Mouse (Mus musculus) heart, adult 2 months (tissue): ENCODE results near the gene Coq8a. TPM values are rescaled to one million over a fixed set of nuclear protein-coding genes. Genes with fewer than 3 reads are reported as not detected.

Experiments
- DNase-seq, 2 experiments: peaks; one replicate each; pipeline ENCODE4 v3.0.0; 2021
- H3K27ac ChIP-seq: fragments of 200-600 bp; 2 replicates; pipeline ENCODE4 v1.8.1; 2022
- H3K27me3 ChIP-seq: fragments of 200-500 bp; 2 replicates; pipeline ENCODE4 v1.6.1; 2012; ENCODE audit warnings: mild to moderate bottlenecking, low read length, inconsistent platforms, mixed read lengths; ENCODE audit not compliant: control insufficient read depth, insufficient read depth
- H3K36me3 ChIP-seq: fragments of 200-500 bp; 2 replicates; pipeline ENCODE4 v1.6.1; 2012; ENCODE audit warnings: low read length, inconsistent platforms; ENCODE audit not compliant: control insufficient read depth, insufficient read depth
- H3K4me1 ChIP-seq: fragments of 200-500 bp; 2 replicates; pipeline ENCODE4 v1.6.1; 2011; ENCODE audit warnings: low read length; ENCODE audit not compliant: control insufficient read depth, insufficient read depth
- H3K4me3 ChIP-seq: fragments of 200-600 bp; 2 replicates; pipeline ENCODE4 v1.8.1; 2022
- H3K79me2 ChIP-seq: fragments of 200-500 bp; replicated peaks from 2 replicates; pipeline ENCODE4 v1.6.1; 2012; ENCODE audit warnings: mild to moderate bottlenecking, inconsistent platforms, low read length, moderate library complexity, mixed read lengths; ENCODE audit not compliant: control insufficient read depth, insufficient read depth
- H3K9ac ChIP-seq: fragments of 200-500 bp; 2 replicates; pipeline ENCODE4 v1.6.1; 2012; ENCODE audit warnings: low read depth, mild to moderate bottlenecking, control low read depth, inconsistent platforms, low read length, mixed read lengths
- CTCF ChIP-seq: fragments of 200-600 bp; IDR thresholded peaks from 2 replicates; pipeline ENCODE4 v1.8.1; 2022; ENCODE audit warnings: antibody characterized with exemption, mild to moderate bottlenecking, moderate library complexity
- EP300 ChIP-seq: fragments of 200-500 bp; IDR thresholded peaks from 2 replicates; pipeline ENCODE4 v1.6.1; 2011; ENCODE audit warnings: low read depth, low read length, control low read depth; ENCODE audit not compliant: insufficient read depth
- POLR2A ChIP-seq: fragments of 200-500 bp; IDR thresholded peaks from 2 replicates; pipeline ENCODE4 v1.6.1; 2011; ENCODE audit warnings: mild to moderate bottlenecking, low read depth, low read length, control low read depth; ENCODE audit not compliant: insufficient read depth
- WGBS: fragments of 180-500 bp; shearing (Covaris S2); methylation state at CpG from one replicate; pipeline ENCODE4 v1.1.7; 2018; 5-methylcytosine and 5-hydroxymethylcytosine counted together
- intact Hi-C: fragments of 180-260 bp; cut with DNase I; formaldehyde crosslinking; loops from one replicate; pipeline ENCODE4 v1.15.1; 2025
- polyA plus RNA-seq: library from polyadenylated mRNA; depleted of rRNA; stranded (reverse); fragments of >200 nt; gene quantifications from 2 replicates; pipeline ENCODE4 v1.2.3, GENCODE M21; 2012
- total RNA-seq, 2 experiments: library from RNA; stranded (reverse); gene quantifications; 2 replicates each; pipeline ENCODE4 v1.2.3; 2021

Gene Coq8a
- total and polyA plus RNA-seq, 3 experiments = 468 to 919 (median 783) TPM

- Histone ChIP-seq H3K27me3 (no peaks in the 10 kb centered on the region), H3K27ac (peak overlapping the region; percentile 56), H3K4me1 (peaks cover 2% of the 10 kb centered on the region; the same call in 1 of the 2 replicates), H3K36me3 (peaks cover 4% of the 10 kb centered on the region; the same call in 1 of the 2 replicates), H3K9ac (no peak overlapping the region), H3K4me3 (no peak overlapping the region), H3K79me2 (no peaks in the 10 kb centered on the region)
- peak; percentile 16 to 38 for DNase-seq
- 45% methylated on average over 5 of the region's 5 CpGs for WGBS
- intact Hi-C loops = loop anchor here (5.0 kb wide), 1 partner anchor 311 kb away; no protein-coding TSS in a partner anchor
- TF ChIP-seq EP300 (no peak), POLR2A (no peak), CTCF (no peak)
These were observed 26.4 kb downstream of the Coq8a start for GRCm38 (mm10) chr1:180173017-180173416.

GRCm38 (mm10) chr1:180172600-180172999, 26.8 kb downstream of the Coq8a start:
- Histone ChIP-seq H3K27me3 (no peaks in the 10 kb centered on the region), H3K9ac (no peak overlapping the region), H3K27ac (peak overlapping the region; percentile 56), H3K4me3 (no peak overlapping the region), H3K4me1 (peaks cover 2% of the 10 kb centered on the region; the same call in 1 of the 2 replicates), H3K79me2 (no peaks in the 10 kb centered on the region), H3K36me3 (peaks cover 4% of the 10 kb centered on the region; the same call in 1 of the 2 replicates)
- intact Hi-C loops = loop anchor here (5.0 kb wide), 1 partner anchor 310 kb away; no protein-coding TSS in a partner anchor
- TF ChIP-seq EP300 (no peak), POLR2A (no peak), CTCF (no peak)
- WGBS = 78% methylated on average over 4 of the region's 4 CpGs
- DNase-seq = peak in 1 of 2 experiments; percentile 12

- WGBS = 40% methylated on average over 2 of the region's 2 CpGs
- no peaks in the 10 kb centered on the region for H3K79me2 ChIP-seq
- H3K9ac ChIP-seq = no peak overlapping the region
- peaks cover 4% of the 10 kb centered on the region; the same call in 1 of the 2 replicates for H3K36me3 ChIP-seq
- intact Hi-C loops = loop anchor here (5.0 kb wide), 1 partner anchor 310 kb away; no protein-coding TSS in a partner anchor
- DNase-seq = peak; percentile 54 to 81
- peak overlapping the region; percentile 67 for H3K27ac ChIP-seq
- H3K4me3 ChIP-seq = no peak overlapping the region
- TF ChIP-seq CTCF = no peak
- peak; percentile 64; the same call in 1 of the 2 replicates for TF ChIP-seq EP300
- no peaks in the 10 kb centered on the region for H3K27me3 ChIP-seq
- no peaks in the 10 kb centered on the region; the same call in 1 of the 2 replicates for H3K4me1 ChIP-seq
These were observed 27.5 kb downstream of the Coq8a start for GRCm38 (mm10) chr1:180171883-180172282.

- Histone ChIP-seq H3K27me3 (no peaks in the 10 kb centered on the region), H3K9ac (no peak overlapping the region), H3K27ac (no peak overlapping the region), H3K79me2 (no peaks in the 10 kb centered on the region), H3K4me1 (no peaks in the 10 kb centered on the region; the same call in 1 of the 2 replicates), H3K4me3 (no peak overlapping the region), H3K36me3 (peaks cover 4% of the 10 kb centered on the region; the same call in 1 of the 2 replicates)
- intact Hi-C loops = loop anchor here (5.0 kb wide), 1 partner anchor 308 kb away; no protein-coding TSS in a partner anchor
- WGBS = 82% methylated on average over 8 of the region's 8 CpGs
- TF ChIP-seq EP300 (no peak), CTCF (no peak), POLR2A (no peak)
- DNase-seq = no peak
These were observed 29.3 kb downstream of the Coq8a start for GRCm38 (mm10) chr1:180170071-180170470.

GRCm38 (mm10) chr1:180169161-180169560, 30.2 kb downstream of the Coq8a start:
- DNase-seq = no peak
- intact Hi-C loops = no loop called here
- no peaks in the 10 kb centered on the region for H3K27me3 ChIP-seq
- no peaks in the 10 kb centered on the region; the same call in 1 of the 2 replicates for H3K4me1 ChIP-seq
- TF ChIP-seq EP300 (no peak), CTCF (no peak), POLR2A (no peak)
- no peak overlapping the region for H3K4me3 ChIP-seq
- no peak overlapping the region for H3K9ac ChIP-seq
- H3K79me2 ChIP-seq = no peaks in the 10 kb centered on the region
- 80% methylated on average over 7 of the region's 7 CpGs for WGBS
- H3K36me3 ChIP-seq = peaks cover 3% of the 10 kb centered on the region; the same call in 1 of the 2 replicates
- no peak overlapping the region; the same call in 1 of the 2 replicates for H3K27ac ChIP-seq

GRCm38 (mm10) chr1:180168294-180168693, 31.1 kb downstream of the Coq8a start:
- Histone ChIP-seq H3K36me3 (peaks cover under 1% of the 10 kb centered on the region; the same call in 1 of the 2 replicates), H3K9ac (no peak overlapping the region), H3K27ac (peak overlapping the region; percentile 18; the same call in 1 of the 2 replicates), H3K4me3 (no peak overlapping the region), H3K79me2 (no peaks in the 10 kb centered on the region), H3K27me3 (no peaks in the 10 kb centered on the region), H3K4me1 (no peaks in the 10 kb centered on the region; the same call in 1 of the 2 replicates)
- TF ChIP-seq POLR2A (no peak), CTCF (no peak), EP300 (no peak)
- 72% methylated on average over 6 of the region's 6 CpGs for WGBS
- intact Hi-C loops = no loop called here
- DNase-seq = peak; percentile 34 to 48
